Mouse (Mus musculus): ENCODE data around the gene Map4k3. TPM values are rescaled to one million over a fixed set of nuclear protein-coding genes. Genes with fewer than 3 reads are reported as not detected.

The Map4k3 gene
- polyA plus RNA-seq, 1 experiment: not detected

- no peak for TF ChIP-seq GATA1 (IDR thresholded peaks at IDR 0.05; ENCODE audit: low read length)
These were observed 64.7 kb downstream of the Map4k3 start for GRCm38 (mm10) chr17:80663623-80664022.

- no peak for TF ChIP-seq GATA1 (IDR thresholded peaks at IDR 0.05; ENCODE audit: low read length)
These were observed 65.3 kb downstream of the Map4k3 start for GRCm38 (mm10) chr17:80662836-80663620.

GRCm38 (mm10) chr17:80661896-80662295 lies 66.4 kb downstream of the Map4k3 start:
- no peak for TF ChIP-seq GATA1 (IDR thresholded peaks at IDR 0.05; ENCODE audit: low read length)

- TF ChIP-seq GATA1 (IDR thresholded peaks at IDR 0.05; ENCODE audit: low read length): no peak
These were observed 67.4 kb downstream of the Map4k3 start for GRCm38 (mm10) chr17:80660707-80661380.

- TF ChIP-seq GATA1 (IDR thresholded peaks at IDR 0.05; ENCODE audit: low read length): no peak
These were observed 68.1 kb downstream of the Map4k3 start for GRCm38 (mm10) chr17:80660234-80660633.

- TF ChIP-seq GATA1 (IDR thresholded peaks at IDR 0.05; ENCODE audit: low read length): no peak
These were observed 68.5 kb downstream of the Map4k3 start for GRCm38 (mm10) chr17:80659821-80660220.

- TF ChIP-seq GATA1 (IDR thresholded peaks at IDR 0.05; ENCODE audit: low read length): no peak
These were observed 74.0 kb downstream of the Map4k3 start for GRCm38 (mm10) chr17:80654323-80654722.

- no peak for TF ChIP-seq GATA1 (IDR thresholded peaks at IDR 0.05; ENCODE audit: low read length)
These were observed 75.5 kb downstream of the Map4k3 start for GRCm38 (mm10) chr17:80652740-80653139.

- TF ChIP-seq GATA1 (IDR thresholded peaks at IDR 0.05; ENCODE audit: low read length): no peak
These were observed 81.4 kb downstream of the Map4k3 start for GRCm38 (mm10) chr17:80646843-80647242.

- no peak for TF ChIP-seq GATA1 (IDR thresholded peaks at IDR 0.05; ENCODE audit: low read length)
These were observed 82.2 kb downstream of the Map4k3 start for GRCm38 (mm10) chr17:80646131-80646530.

GRCm38 (mm10) chr17:80645694-80646034 lies 82.6 kb downstream of the Map4k3 start:
- TF ChIP-seq GATA1 (IDR thresholded peaks at IDR 0.05; ENCODE audit: low read length): no peak

GRCm38 (mm10) chr17:80644983-80645693 lies 83.1 kb downstream of the Map4k3 start:
- no peak for TF ChIP-seq GATA1 (IDR thresholded peaks at IDR 0.05; ENCODE audit: low read length)

GRCm38 (mm10) chr17:80644567-80644966 lies 83.7 kb downstream of the Map4k3 start:
- TF ChIP-seq GATA1 (IDR thresholded peaks at IDR 0.05; ENCODE audit: low read length): no peak

GRCm38 (mm10) chr17:80638121-80638520 lies 90.2 kb downstream of the Map4k3 start:
- TF ChIP-seq GATA1 (IDR thresholded peaks at IDR 0.05; ENCODE audit: low read length): no peak

- TF ChIP-seq GATA1 (IDR thresholded peaks at IDR 0.05; ENCODE audit: low read length): no peak
These were observed 92.5 kb downstream of the Map4k3 start for GRCm38 (mm10) chr17:80635794-80636193.

GRCm38 (mm10) chr17:80632846-80633245 lies 95.4 kb downstream of the Map4k3 start:
- no peak for TF ChIP-seq GATA1 (IDR thresholded peaks at IDR 0.05; ENCODE audit: low read length)
